Mouse (Mus musculus) kidney, embryonic 14.5 days (tissue): ENCODE measurements at regions not wholly inside any gene's neighbourhood (a gene's known extent, or its start where the extent isn't known, plus 50 kb on each side); places are given as distances from the start of the nearest gene placed in this dataset.

Source experiments
- ATAC-seq: fragments of 200-750 bp; cut with Nextera tagmentation; 2 replicates; pipeline ENCODE4 v1.8.0; 2017; ENCODE audit warnings: moderate number of reproducible peaks, mild to moderate bottlenecking, moderate TSS enrichment, moderate library complexity; ENCODE audit not compliant: low FRiP score, low TSS enrichment
- H3K27ac ChIP-seq: fragments of 300-500 bp; sonication (generic); 2 replicates; pipeline ENCODE4 v1.5.1; 2014; ENCODE audit warnings: low read depth, mild to moderate bottlenecking, low read length, moderate library complexity, mixed read lengths
- H3K27me3 ChIP-seq: fragments of 300-500 bp; sonication (generic); 2 replicates; pipeline ENCODE4 v1.6.1; 2014; ENCODE audit warnings: mild to moderate bottlenecking, low read length; ENCODE audit not compliant: control insufficient read depth, insufficient read depth
- H3K36me3 ChIP-seq: fragments of 300-500 bp; sonication (generic); 2 replicates; pipeline ENCODE4 v1.6.1; 2014; ENCODE audit warnings: low read length, mixed read lengths; ENCODE audit not compliant: control insufficient read depth, insufficient read depth
- H3K4me1 ChIP-seq: fragments of 300-500 bp; sonication (generic); 2 replicates; pipeline ENCODE4 v1.6.1; 2014; ENCODE audit warnings: low read length, mixed read lengths; ENCODE audit not compliant: control insufficient read depth, insufficient read depth
- H3K4me2 ChIP-seq: fragments of 300-500 bp; sonication (generic); replicated peaks from 2 replicates; pipeline ENCODE4 v1.6.1; 2014; ENCODE audit warnings: low read depth, mild to moderate bottlenecking, low read length
- H3K4me3 ChIP-seq: fragments of 300-500 bp; sonication (generic); 2 replicates; pipeline ENCODE4 v1.5.1; 2014; ENCODE audit warnings: mild to moderate bottlenecking, low read length
- H3K9ac ChIP-seq: fragments of 300-500 bp; sonication (generic); 2 replicates; pipeline ENCODE4 v1.6.1; 2014; ENCODE audit warnings: low read depth, mild to moderate bottlenecking, low read length, moderate library complexity
- H3K9me3 ChIP-seq: fragments of 300-500 bp; sonication (generic); 2 replicates; pipeline ENCODE4 v1.6.1; 2016; ENCODE audit warnings: low read length; ENCODE audit not compliant: control insufficient read depth
- WGBS: fragments of 180-500 bp; shearing (Covaris S2); extraction: QIAGEN DNeasy Blood & Tissue Kit; methylation state at CpG from one replicate; pipeline ENCODE4 v1.1.7; 2014; 5-methylcytosine and 5-hydroxymethylcytosine counted together

DNA sequence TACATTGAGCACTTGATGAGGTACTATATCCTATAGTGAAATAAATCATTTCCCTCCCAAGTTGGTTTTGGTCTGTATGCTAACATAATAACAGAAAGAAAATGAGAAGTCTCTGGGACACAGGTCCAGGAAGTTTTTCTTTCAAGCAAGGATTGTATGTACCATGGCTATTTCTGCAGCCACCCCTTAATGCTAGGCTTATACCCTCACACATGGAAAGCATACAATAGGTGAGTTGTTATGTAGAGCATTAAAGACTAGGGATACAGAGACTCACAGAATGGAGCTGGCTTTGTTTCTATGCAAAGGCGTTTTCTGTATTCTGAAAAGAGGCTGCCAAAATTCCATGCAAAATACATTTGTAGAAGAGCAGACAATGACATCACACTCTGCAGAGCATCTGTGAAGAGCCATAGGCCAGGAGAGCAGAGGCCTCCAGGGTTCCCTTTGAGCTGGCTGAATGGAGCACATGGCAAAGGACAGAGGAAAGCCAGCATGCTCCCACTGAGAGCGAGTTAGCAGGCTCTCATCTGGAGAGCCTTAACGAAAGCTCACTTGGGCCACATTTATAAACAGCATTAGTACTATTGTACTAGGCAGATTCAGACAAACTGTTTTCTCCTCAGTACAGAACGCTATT, 262.0 kb upstream of the Sgcd start:
- Histone ChIP-seq H3K27ac (no peak overlapping the region), H3K36me3 (no peaks in the 10 kb centered on the region), H3K9me3 (no peaks in the 10 kb centered on the region), H3K4me3 (no peak overlapping the region), H3K4me1 (no peaks in the 10 kb centered on the region), H3K9ac (no peak overlapping the region), H3K4me2 (no peak overlapping the region), H3K27me3 (no peaks in the 10 kb centered on the region)
- 90% methylated on average over 4 of the region's 4 CpGs for WGBS
- ATAC-seq: no peak

DNA sequence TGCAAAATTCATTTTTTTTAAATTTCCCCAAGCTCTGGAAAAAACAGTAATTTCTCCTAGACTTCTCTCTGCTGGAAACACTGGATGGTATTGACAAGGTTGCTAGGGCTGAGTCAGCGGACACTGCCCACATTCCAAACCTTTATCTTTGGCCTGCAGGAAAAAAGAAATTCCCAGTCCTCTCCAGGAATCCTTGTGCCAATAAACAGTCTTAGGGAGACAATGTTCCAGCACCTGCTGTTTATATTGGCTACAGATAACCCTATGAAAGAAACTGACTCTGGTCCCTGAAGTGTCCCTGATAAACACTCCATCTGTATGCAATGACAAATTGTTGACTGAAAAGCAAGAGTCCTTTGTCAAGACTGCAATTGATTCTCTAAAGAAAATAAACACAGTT, 260.5 kb upstream of the Sgcd start:
- H3K9me3 ChIP-seq: no peaks in the 10 kb centered on the region
- H3K9ac ChIP-seq: no peak overlapping the region
- no peak for ATAC-seq
- no peaks in the 10 kb centered on the region for H3K36me3 ChIP-seq
- H3K27ac ChIP-seq: no peak overlapping the region
- H3K4me3 ChIP-seq: no peak overlapping the region
- no peaks in the 10 kb centered on the region for H3K4me1 ChIP-seq
- 84% methylated on average over 1 of the region's 1 CpGs for WGBS
- no peak overlapping the region for H3K4me2 ChIP-seq
- H3K27me3 ChIP-seq: no peaks in the 10 kb centered on the region

DNA sequence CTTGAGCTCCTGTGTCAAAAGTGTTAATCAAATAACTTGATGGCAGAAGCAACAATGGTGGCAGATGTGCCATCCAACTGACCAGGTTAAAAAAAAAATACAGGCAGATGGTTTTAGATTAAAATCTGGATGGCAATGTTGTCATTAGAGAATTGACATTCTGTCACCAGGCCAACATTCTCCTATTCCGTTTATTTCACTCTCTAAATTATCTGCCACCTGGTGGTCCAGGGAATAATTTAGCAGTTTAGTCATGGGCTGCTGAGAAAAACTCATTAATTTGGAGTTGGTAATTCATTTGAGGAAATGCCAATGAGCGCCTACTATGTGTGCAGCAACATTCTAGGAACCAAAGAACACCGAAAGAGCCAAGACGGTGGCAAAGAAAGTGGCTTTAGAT, 232.4 kb upstream of the Sgcd start:
- H3K9me3 ChIP-seq: no peaks in the 10 kb centered on the region
- H3K4me3 ChIP-seq: no peak overlapping the region
- H3K36me3 ChIP-seq: no peaks in the 10 kb centered on the region
- no peaks in the 10 kb centered on the region for H3K4me1 ChIP-seq
- H3K4me2 ChIP-seq: no peak overlapping the region
- no peaks in the 10 kb centered on the region for H3K27me3 ChIP-seq
- no peak for ATAC-seq
- WGBS: 77% methylated on average over 4 of the region's 4 CpGs
- no peak overlapping the region for H3K9ac ChIP-seq
- H3K27ac ChIP-seq: no peak overlapping the region

DNA sequence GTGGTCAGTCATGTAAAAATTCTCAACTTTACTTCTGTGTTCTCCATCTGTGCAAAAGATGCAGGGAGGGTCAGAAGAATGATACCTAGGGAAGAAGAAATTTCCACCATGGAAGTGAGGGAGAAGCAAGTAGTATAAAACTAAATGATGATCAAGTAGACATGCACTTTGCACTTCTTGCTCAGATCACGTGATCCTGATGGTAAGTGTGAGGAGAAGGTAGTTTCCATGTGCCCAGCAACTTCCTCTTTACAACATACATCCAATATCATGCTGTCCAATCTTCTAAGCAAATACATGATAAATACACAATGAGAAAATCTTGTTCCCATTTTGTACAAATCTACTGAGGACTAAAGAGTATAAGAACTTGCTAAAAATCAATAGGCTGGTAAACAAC, 230.4 kb upstream of the Sgcd start:
- WGBS: 63% methylated on average over 1 of the region's 1 CpGs

DNA sequence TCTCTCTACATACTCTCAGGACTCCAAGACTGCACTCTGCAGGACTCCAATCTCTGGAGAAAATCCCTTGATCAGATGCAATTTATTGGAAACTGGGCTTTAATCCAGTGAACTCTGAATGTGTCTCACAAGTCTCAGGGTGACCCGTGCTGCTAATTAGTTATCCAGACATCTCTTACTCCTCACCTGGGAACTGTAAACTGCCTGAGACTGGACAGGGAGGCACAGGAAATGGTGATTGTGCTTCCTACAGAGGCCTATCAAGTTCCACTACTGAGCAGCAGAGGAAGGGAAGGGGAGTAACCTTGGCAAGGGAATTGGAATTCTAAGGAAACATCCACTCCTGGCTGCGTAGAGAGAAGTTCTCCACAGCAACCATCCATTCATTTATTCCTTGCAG, 228.0 kb upstream of the Sgcd start:
- Histone ChIP-seq H3K4me3 (no peak overlapping the region), H3K4me1 (no peaks in the 10 kb centered on the region), H3K9ac (no peak overlapping the region), H3K9me3 (no peaks in the 10 kb centered on the region), H3K27me3 (no peaks in the 10 kb centered on the region), H3K4me2 (no peak overlapping the region), H3K27ac (no peak overlapping the region), H3K36me3 (no peaks in the 10 kb centered on the region)
- WGBS: 45% methylated on average over 2 of the region's 2 CpGs
- 0 out of 2 replicates have a peak, but pooled peaks have one; percentile 39 for ATAC-seq

More for the DNA sequence above, 230.4 kb upstream of the Sgcd start:
- Histone ChIP-seq H3K4me3 (no peak overlapping the region), H3K27me3 (no peaks in the 10 kb centered on the region), H3K4me2 (no peak overlapping the region), H3K4me1 (no peaks in the 10 kb centered on the region), H3K36me3 (no peaks in the 10 kb centered on the region), H3K27ac (no peak overlapping the region), H3K9ac (no peak overlapping the region), H3K9me3 (no peaks in the 10 kb centered on the region)
- no peak for ATAC-seq

DNA sequence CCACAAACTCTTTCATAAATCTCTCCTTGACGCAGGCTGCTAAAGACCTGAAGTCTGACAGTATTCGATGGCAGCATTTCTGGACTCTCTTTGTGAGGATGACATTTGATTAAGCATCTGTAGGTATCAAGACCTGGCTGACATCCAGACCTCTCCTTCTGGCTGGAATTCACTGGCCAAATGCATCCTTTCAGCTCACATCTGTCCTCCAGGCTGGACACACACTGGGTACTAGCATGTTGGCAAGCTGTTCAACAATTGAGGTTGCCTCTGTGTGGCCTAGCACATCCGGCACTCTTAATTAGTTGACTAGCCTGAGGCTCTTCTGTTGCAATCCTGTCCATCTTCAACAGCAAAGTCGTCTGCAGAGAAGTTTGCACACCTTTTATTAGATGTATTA, 197.8 kb upstream of the Sgcd start:
- Histone ChIP-seq H3K4me1 (no peaks in the 10 kb centered on the region), H3K9ac (no peak overlapping the region), H3K36me3 (no peaks in the 10 kb centered on the region), H3K27me3 (no peaks in the 10 kb centered on the region), H3K4me2 (no peak overlapping the region), H3K9me3 (no peaks in the 10 kb centered on the region), H3K4me3 (no peak overlapping the region), H3K27ac (no peak overlapping the region)
- no peak for ATAC-seq
- 78% methylated on average over 4 of the region's 4 CpGs for WGBS

DNA sequence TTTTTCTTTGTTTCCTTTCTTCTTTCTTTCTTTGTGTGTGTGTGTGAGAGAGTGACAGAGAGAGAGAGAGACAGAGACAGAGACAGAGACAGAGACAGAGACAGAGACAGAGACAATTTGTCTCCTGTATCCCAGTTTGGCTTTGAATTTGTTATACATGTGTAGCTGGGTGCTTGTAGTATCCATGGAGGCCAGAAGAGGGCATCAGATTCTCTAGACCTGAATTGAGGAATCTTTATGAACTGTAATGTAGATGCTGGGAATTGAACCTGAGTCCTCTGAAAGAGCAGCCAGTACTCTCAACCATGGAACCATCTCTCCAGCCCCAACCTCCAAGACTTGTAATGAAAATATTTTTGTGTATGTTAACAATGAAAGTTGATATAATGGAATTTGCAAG, 190.2 kb upstream of the Sgcd start:
- no peaks in the 10 kb centered on the region for H3K36me3 ChIP-seq
- no peaks in the 10 kb centered on the region for H3K4me1 ChIP-seq
- no peak for ATAC-seq
- no peak overlapping the region for H3K4me3 ChIP-seq
- H3K4me2 ChIP-seq: no peak overlapping the region
- no peak overlapping the region for H3K9ac ChIP-seq
- H3K27ac ChIP-seq: no peak overlapping the region
- no peaks in the 10 kb centered on the region for H3K27me3 ChIP-seq
- H3K9me3 ChIP-seq: no peaks in the 10 kb centered on the region

DNA sequence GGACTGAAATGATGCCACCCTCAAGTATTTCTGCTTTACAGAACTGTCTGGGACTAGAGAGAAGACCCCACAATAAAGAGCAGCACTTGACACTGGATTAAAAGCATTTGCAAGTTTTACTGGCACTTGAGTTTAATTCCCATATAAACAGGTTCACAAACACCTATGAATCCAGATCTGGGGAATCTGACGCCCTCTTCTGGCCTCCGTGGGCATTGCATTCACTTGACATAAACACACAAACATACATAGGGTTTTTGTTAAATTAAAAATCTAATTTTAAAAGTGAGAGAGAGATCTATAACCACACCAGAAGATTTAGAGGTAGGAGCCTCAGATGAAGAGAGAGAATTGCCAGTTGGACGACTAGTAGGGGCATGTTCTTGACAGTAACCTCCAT, 189.4 kb upstream of the Sgcd start:
- no peak overlapping the region for H3K4me3 ChIP-seq
- no peak for ATAC-seq
- no peaks in the 10 kb centered on the region for H3K27me3 ChIP-seq
- H3K4me1 ChIP-seq: no peaks in the 10 kb centered on the region
- WGBS: 27% methylated on average over 3 of the region's 3 CpGs
- H3K9ac ChIP-seq: no peak overlapping the region
- no peak overlapping the region for H3K27ac ChIP-seq
- H3K9me3 ChIP-seq: no peaks in the 10 kb centered on the region
- H3K4me2 ChIP-seq: no peak overlapping the region
- H3K36me3 ChIP-seq: no peaks in the 10 kb centered on the region

DNA sequence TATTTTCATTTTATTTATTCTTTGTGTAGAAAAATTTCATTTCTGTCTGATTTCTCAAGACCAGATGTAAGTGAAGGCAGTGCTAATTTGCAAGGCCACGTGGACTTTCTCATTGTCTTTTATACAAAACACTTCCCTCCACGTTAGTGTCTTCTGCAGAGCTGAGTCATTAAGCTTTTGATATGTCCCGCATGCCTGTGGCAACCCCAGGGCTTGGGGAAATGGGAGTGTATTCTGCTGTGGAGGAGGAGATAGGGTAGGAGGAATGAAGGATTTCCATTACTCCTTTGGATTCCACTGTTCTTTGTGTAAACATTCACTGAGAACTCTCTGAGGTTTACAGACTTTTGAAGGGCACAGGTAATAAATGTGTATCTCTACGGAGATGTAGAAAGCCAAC, 187.7 kb upstream of the Sgcd start:
- no peak for ATAC-seq
- no peaks in the 10 kb centered on the region for H3K9me3 ChIP-seq
- no peak overlapping the region for H3K9ac ChIP-seq
- no peaks in the 10 kb centered on the region for H3K27me3 ChIP-seq
- H3K4me2 ChIP-seq: no peak overlapping the region
- H3K27ac ChIP-seq: no peak overlapping the region
- WGBS: 30% methylated on average over 4 of the region's 4 CpGs
- no peaks in the 10 kb centered on the region for H3K4me1 ChIP-seq
- H3K36me3 ChIP-seq: no peaks in the 10 kb centered on the region
- H3K4me3 ChIP-seq: no peak overlapping the region
